Mouse (Mus musculus): ENCODE results near the gene Commd9. TPM values are rescaled to one million over a fixed set of nuclear protein-coding genes. Genes with fewer than 3 reads are reported as not detected.
A peak's percentile ranks its signal among the peaks of the same experiment; 100 is the strongest.

Gene Commd9
- polyA plus RNA-seq, 1 experiment from 2014 or later, result 72.6 TPM

GRCm38 (mm10) chr2:101932169-101932936 is 46.3 kb downstream of the Commd9 start:
- H3K9ac ChIP-seq (replicated peaks; ENCODE audit: low read length), result no peak overlapping the region
- ATAC-seq (ENCODE audit: low FRiP score, low TSS enrichment), result no peak

DNA sequence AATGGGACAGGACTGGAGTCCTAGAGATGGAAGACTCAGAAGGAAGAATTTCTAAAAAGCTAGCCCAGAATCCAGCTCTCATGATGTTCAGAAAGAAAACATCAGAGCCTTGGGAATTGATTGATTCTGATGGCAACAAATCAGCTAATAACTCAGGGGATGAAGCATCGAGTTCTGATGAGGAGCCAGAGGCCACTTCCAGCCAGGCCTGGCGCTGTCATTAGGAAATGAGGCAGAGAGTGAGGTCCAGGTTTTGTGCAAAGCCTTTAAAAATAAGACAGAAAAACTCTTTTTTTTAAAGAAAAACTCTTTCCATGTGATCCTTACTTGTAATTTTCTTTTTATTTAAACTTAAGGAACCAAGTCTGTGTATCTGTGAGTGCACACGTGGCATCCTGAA is 47.3 kb downstream of the Commd9 start:
- Histone ChIP-seq H3K4me3 (ENCODE audit: low read length) (no peak overlapping the region), H3K4me1 (ENCODE audit: insufficient read depth, low read length) (no peaks in the 10 kb centered on the region; the same call in 1 of the 2 replicates), H3K36me3 (ENCODE audit: insufficient read depth, low read length) (no peaks in the 10 kb centered on the region), H3K4me2 (replicated peaks; ENCODE audit: low read depth, low read length) (no peak overlapping the region), H3K27ac (ENCODE audit: low read length) (no peak overlapping the region), H3K9ac (replicated peaks; ENCODE audit: low read length) (no peak overlapping the region), H3K9me3 (ENCODE audit: low read length) (no peaks in the 10 kb centered on the region), H3K27me3 (ENCODE audit: insufficient read depth, low read length) (no peaks in the 10 kb centered on the region)
- WGBS, result 84% methylated on average over 3 of the region's 3 CpGs
- no peak for ATAC-seq (ENCODE audit: low FRiP score, low TSS enrichment)

More at GRCm38 (mm10) chr2:101932169-101932936, 46.3 kb downstream of the Commd9 start:
- Histone ChIP-seq H3K4me1 (ENCODE audit: insufficient read depth, low read length) (no peaks in the 10 kb centered on the region; the same call in 1 of the 2 replicates), H3K4me3 (ENCODE audit: low read length) (no peak overlapping the region), H3K4me2 (replicated peaks; ENCODE audit: low read depth, low read length) (no peak overlapping the region), H3K27me3 (ENCODE audit: insufficient read depth, low read length) (no peaks in the 10 kb centered on the region), H3K36me3 (ENCODE audit: insufficient read depth, low read length) (no peaks in the 10 kb centered on the region), H3K27ac (ENCODE audit: low read length) (no peak overlapping the region), H3K9me3 (ENCODE audit: low read length) (no peaks in the 10 kb centered on the region)
- 82% methylated on average over 14 of the region's 14 CpGs for WGBS

DNA sequence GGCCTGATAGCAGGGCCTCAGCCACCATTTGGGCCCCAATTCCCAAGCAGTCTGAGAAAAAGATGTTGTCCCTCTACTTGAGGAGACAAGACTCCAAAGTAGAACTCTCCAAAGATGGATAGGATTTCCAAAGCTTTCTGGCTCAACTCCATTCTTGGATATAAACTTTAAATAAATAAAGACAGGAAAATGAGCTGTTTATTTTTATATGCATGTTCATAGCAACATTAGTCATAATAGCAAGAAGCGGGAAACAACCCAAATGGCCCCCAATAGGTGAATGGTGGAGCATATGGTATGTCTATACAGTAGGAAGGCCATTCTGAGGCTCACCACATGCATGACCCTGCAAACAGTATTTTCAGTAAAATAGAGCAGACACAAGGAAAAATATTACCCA is 49.0 kb downstream of the Commd9 start:
- Histone ChIP-seq H3K27me3 (ENCODE audit: insufficient read depth, low read length) (no peaks in the 10 kb centered on the region), H3K36me3 (ENCODE audit: insufficient read depth, low read length) (no peaks in the 10 kb centered on the region), H3K9ac (replicated peaks; ENCODE audit: low read length) (no peak overlapping the region), H3K9me3 (ENCODE audit: low read length) (no peaks in the 10 kb centered on the region), H3K27ac (ENCODE audit: low read length) (no peak overlapping the region), H3K4me2 (replicated peaks; ENCODE audit: low read depth, low read length) (no peak overlapping the region), H3K4me3 (ENCODE audit: low read length) (no peak overlapping the region), H3K4me1 (ENCODE audit: insufficient read depth, low read length) (no peaks in the 10 kb centered on the region; the same call in 1 of the 2 replicates)
- WGBS, result 76% methylated on average over 1 of the region's 1 CpGs
- ATAC-seq (ENCODE audit: low FRiP score, low TSS enrichment), result peak; percentile 35; the same call in 1 of the 2 replicates

GRCm38 (mm10) chr2:101950716-101951520 is 64.9 kb downstream of the Commd9 start:
- Histone ChIP-seq H3K27ac (ENCODE audit: low read length) (no peak overlapping the region), H3K4me3 (ENCODE audit: low read length) (no peak overlapping the region), H3K9me3 (ENCODE audit: low read length) (no peaks in the 10 kb centered on the region), H3K27me3 (ENCODE audit: insufficient read depth, low read length) (no peaks in the 10 kb centered on the region), H3K4me2 (replicated peaks; ENCODE audit: low read depth, low read length) (no peak overlapping the region), H3K4me1 (ENCODE audit: insufficient read depth, low read length) (peaks cover 2% of the 10 kb centered on the region; the same call in 1 of the 2 replicates), H3K9ac (replicated peaks; ENCODE audit: low read length) (no peak overlapping the region), H3K36me3 (ENCODE audit: insufficient read depth, low read length) (peaks cover 10% of the 10 kb centered on the region)
- ATAC-seq (ENCODE audit: low FRiP score, low TSS enrichment), result no peak
- 70% methylated on average over 7 of the region's 7 CpGs for WGBS

Other genes starting within 250 kb of the Commd9 start
- 0.02 and 0.04 TPM in 2 replicates for gene Rag1, start 236.7 kb upstream of the Commd9 start, polyA plus RNA-seq (2015; fragmentation: Nextera tagmentation; extraction: Ambion mirVana)
- gene B230118H07Rik, start 236.7 kb upstream of the Commd9 start, polyA plus RNA-seq (2015; fragmentation: Nextera tagmentation; extraction: Ambion mirVana), result 55.3 and 57.9 TPM in 2 replicates
- 10.4 and 11.9 TPM in 2 replicates for gene Traf6, start 207.8 kb upstream of the Commd9 start, polyA plus RNA-seq (2015; fragmentation: Nextera tagmentation; extraction: Ambion mirVana)
- 70.8 and 71.6 TPM in 2 replicates for gene Prr5l, start 3.2 kb upstream of the Commd9 start, polyA plus RNA-seq (2015; fragmentation: Nextera tagmentation; extraction: Ambion mirVana)